Mouse (Mus musculus): Measurements from ENCODE around the gene Atp13a2.

Gene Atp13a2

DNA sequence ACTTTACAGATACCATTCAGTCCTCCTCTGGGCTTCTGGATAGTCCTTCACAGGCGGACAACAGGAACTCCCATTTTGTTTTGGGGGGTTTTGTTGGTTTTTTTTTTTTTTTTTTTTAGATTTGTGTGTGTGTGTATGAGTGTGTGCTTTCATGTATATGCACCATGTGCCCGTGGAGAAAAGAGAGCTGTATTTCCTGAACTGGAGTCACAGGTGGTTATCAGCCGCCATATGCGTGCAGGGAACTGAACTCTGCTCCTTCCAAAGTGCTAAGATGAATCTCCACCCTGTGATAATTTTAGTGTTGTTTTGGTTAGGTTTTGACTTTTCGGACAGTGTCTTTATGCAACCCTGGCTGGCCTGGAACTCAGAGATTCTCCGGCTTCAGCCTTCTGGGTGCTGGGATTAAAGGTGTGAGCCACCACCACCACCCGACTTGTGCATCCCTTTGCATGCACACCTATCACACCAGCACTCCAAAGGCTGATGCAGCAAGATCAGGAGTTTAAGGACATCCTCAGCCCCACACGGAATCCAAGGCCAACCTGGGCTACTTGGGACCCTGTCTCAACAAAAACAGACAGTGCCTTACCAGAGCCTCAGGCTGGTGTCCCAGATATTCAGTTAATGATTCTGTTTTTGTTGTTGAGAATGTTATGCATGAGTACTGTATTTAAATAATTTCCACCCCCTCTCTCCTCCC lies 24.3 kb upstream of the Atp13a2 start:
- DNase-seq = peak in 1 of 2 experiments; percentile 33

DNA sequence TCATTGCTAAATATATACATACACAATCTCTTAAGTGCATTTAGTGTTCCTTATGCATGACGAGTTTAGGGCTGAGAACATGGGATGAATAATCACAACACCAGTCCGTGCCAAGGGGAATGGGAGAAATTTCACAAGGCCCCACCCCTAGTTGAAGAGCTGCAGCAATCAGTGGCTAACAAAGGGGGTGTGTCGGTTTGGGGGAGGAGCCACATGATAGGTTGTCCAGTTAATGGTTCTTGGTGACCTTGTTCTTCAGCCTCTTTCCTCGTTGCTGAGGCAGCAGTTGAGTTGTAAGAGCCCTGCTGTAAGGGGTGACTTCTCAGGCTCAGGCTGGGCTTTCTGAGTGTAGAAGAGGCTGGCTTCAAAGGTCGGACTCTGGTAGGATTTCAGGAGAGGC lies 23.7 kb upstream of the Atp13a2 start:
- DNase-seq = peak; percentile 91 to 96

DNA sequence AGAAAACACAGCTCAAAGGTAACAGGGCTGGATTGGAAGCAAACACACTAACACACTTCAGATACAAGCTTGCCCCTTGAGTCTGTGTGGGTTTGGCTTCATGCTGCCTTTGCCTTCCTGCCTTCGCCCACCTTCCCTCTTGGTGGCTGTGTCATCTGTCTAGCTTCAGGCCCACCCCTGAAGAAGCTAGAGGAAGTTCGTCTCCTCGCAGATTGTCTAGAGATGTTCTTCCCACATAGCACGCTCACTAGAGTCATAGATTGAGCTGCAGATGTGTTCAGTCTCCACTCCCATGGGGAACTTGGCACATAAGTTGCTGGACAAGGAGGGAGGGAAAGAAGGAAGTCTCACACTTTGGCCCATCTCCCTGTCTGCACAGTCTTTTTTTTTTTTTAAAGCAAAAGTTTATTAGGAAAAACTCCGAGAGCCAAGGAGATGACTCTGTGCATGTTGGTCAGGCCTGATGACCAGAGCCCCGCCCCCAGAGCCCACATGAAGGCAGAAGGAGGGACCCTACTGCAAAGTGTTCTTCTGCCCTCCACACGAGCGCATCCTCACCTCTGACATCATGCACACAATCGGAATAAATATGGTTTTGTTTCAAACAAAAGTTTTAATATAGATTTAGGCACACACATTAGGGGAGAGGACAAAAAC lies 22.6 kb upstream of the Atp13a2 start:
- peak in 1 of 2 experiments; percentile 38 for DNase-seq

DNA sequence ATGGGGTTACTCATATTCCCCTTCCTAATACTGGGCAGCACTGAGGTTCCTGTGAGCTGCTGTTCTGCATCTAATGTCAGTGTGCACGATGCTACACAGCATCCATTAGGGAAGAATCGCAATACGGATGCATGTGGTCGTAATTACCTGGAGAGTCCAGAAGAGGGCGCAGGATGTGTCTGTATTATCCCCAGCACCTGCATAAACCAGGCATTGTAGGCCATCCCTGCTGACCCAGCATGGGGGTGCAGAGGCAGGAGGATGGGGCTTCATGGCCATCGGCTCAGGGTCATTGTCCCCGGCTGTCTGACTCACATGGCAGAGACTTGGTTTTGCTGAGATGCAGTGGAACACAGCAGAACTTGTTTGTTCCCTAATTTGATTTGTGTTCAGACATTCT lies 22.1 kb upstream of the Atp13a2 start:
- peak; percentile 82 to 85 for DNase-seq

DNA sequence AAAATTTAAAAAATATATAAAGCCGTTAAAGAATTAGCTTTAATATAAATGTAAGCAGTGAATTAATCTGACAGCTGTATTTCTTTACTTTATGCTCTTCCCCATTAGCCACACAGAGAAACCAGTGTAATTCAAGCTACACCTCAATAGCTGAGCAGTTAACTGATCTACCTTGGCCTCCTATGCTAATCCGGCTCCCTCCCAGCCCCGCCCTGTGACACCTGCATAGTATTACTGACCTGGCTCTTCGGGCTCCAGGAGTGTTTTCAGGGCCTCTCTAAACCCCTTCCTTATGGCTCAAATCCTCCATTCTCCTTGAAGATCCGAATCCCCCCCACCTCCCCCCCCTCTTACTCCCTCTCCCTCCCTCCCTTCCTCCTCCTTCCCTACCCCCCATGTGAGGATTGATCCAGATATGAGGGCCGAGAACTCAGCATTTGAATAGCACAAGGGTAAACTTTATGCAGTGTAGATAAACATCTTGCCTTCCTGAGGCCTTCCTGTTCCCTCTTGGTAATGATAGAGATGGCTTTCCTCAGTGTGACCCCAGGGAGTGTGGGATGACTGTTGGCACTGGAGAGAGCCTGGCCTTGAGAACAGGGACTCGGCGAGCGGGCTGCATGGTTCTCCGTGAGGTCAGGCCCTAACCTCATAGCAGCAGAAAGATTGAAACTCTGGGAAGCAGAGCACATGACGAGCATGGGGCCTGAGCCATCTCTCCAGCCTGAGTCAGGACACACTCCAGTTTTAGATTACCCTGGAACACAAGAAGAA lies 19.1 kb upstream of the Atp13a2 start:
- no peak for DNase-seq

DNA sequence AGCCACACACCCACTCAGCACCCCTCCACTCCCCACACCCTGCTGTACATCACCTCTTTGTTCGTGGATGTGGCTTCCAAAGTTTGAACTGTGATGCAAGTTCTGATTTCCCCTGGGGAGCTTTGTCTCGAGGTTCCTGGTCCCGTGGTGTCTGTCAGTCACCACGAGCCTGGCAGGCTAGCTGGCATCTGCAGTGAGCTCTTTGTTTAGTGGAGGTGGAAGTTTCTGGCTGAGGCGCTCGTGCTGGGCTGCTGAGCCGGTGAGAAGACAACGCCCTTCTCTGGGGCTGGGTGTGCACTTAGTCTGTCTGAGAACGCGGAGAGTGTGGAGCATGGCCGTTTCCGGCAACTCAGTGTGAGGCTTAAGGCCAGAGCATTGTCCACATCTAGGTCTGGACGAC lies 15.0 kb upstream of the Atp13a2 start:
- DNase-seq = no peak

DNA sequence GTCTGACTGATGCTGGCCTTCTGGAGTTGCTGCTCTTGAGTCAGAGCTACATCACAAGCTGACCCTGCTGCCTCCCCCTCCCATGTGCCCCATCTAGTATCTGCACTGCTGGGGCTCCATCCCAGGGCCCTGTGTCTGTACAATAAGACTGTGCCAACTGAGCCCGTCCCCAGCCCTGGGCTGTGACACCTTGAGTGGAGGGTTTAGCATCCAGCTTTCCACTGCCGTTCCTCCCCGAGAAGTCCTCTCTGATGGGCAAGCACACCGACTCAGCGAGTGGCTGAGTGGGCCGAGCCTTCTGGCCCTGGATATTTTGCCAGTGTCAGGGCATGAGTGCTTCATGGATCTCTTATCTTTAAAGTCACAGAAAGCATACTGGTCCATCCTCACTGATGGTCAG lies 12.3 kb upstream of the Atp13a2 start:
- no peak for DNase-seq

DNA sequence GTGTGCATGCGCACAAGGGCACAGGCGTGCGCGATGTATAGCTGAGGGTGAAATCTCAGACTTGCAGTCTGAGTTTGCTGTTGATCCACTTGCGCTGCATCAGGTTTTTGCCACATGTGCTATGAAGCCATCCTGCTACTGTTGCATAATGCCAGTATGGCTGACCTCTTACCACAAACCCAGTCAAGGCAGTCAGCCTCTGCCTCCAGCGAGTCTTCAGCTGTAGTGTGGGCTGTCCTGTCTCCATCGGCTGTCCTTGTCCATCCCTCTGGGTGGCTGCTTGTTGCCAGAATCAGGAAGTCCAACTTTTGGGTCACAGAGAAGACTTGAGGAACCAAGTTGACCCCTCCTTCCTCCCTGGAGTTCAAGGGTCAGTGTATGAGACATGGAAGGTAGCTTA lies 11.3 kb upstream of the Atp13a2 start:
- no peak for DNase-seq

DNA sequence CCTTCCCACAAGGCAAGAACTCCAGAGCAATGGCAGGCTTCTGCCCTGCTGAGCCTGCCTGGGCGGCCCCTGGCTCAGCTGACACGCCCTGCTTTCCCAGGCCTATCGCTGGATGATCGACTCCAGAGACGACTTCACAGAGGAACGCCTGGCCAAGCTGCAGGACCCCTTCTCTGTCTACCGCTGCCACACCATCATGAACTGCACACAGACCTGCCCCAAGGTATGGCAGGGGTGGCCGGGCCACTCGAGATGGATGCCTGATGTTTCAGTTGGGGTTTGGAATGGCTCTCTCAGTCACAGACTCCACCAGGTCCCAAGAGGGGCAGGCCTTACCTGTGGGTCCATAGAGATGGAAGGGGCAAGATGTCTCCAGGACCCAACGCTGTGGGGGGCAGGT lies 9.4 kb upstream of the Atp13a2 start:
- DNase-seq = no peak

DNA sequence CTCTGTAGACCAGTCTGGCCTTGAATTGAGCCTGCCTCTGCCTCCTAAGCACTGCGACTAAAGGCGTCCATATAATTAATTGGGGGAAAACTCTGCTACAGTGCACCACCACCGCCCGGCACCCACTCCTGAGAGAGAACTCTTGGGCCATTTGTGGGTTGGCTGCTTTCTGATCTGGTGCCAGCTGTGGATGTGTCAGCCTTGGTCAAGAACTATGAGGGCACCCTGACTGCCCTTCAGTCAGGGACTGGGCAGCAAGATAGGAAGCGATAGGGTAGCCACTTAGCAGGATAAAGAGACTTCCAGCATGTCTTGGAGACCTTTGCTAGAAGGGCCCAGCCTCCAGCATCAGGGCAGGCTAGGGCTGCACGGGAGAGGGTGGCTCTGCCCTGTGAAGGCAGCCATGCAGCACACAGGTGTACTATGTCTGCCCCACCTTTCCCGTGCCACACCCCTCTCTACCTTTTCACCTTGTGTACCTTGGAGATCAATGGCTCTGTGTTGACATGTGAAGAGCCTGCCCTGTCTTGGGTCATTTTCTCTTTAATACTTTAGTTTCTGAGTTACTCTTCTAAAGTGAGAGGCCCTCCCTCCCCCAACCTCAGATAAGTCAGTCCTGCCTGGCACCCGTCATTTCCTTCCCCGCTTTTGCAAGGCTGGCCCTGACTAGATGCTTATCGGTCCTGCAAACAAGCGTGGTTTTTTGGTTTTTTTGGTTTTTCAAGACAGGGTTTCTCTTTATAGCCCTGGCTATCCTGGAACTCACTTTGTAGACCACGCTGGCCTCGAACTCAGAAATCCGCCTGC lies 8.6 kb upstream of the Atp13a2 start:
- DNase-seq = no peak

DNA sequence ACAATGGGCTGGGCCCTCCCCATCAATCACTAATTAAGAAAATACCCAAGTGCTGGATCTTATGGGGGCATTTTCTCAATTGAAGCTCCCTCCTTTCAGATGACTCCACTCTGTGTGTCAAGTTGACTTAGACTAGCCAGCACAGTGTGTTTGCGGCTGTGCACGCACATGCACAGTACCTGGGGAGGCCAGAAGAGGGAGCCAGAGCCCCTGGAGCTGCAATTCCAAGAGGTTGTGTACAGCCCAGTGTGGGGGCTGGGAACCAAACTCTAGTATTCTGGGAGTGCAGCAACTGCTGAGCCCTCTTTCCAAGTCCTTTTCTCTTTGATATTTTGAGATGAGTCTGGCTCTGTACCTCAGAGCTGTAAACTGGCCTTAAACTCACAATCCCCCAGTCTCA lies 5.1 kb upstream of the Atp13a2 start:
- peak in 1 of 2 experiments; percentile 53 for DNase-seq

DNA sequence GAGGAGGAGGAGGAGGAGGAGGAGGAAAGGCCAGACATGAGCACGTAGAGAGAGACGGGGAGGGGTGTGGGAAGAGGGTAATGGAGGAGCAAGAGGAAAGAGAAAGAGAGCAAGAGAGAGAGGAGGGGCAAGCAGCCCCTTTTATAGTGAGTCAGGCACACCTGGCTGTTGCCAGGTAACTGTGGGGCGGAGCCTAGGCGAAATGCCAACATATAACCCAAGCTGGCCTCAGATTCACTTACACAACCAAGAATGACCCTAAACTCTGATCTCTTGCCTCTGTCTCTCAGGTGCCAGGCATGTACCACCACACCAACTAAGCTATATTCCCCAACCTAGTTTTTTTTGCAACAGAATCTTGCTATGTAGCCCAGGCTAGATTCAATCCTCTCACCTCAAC lies 3.9 kb upstream of the Atp13a2 start:
- DNase-seq = peak in 1 of 2 experiments; percentile 38

DNA sequence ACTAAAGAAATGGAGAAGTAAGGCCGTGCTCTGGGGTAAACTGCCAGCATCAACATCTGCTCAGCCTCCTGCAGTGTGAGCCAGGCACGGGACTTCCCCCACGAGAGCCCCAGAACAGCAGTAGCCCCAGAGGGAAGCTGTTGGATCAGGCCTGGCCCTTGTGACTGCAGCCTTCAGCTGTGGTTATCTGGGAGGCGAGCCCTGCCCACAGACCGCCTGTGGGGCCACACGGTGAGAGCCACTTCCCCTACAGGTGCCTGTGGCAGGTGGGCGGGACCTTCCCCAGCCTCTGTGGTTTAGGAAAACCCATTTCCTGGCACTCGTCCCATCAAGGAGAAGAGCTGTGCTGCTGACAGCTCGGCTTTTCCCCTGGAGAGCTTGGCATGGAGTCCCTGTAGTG lies 3.2 kb upstream of the Atp13a2 start:
- DNase-seq = peak in 1 of 2 experiments; percentile 48

DNA sequence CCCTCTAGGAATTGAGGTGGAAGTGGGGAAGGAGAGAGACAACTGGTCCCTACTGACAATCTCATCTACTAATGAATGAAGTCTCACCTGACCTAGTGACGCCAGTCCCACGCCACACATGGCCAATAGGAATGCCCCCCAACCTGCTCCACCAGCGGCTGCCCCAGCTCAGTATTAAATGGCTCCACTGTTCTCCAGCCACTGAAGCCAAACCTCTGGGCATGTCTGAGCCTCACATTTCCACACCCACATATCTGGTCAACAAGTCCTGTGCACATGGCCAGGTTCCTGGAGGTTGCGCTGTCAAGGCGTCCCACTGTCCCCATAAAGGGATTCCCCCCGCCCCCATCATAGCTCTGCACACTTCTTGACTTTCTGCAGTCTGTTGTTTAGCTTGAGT lies 2.1 kb upstream of the Atp13a2 start:
- DNase-seq = no peak

DNA sequence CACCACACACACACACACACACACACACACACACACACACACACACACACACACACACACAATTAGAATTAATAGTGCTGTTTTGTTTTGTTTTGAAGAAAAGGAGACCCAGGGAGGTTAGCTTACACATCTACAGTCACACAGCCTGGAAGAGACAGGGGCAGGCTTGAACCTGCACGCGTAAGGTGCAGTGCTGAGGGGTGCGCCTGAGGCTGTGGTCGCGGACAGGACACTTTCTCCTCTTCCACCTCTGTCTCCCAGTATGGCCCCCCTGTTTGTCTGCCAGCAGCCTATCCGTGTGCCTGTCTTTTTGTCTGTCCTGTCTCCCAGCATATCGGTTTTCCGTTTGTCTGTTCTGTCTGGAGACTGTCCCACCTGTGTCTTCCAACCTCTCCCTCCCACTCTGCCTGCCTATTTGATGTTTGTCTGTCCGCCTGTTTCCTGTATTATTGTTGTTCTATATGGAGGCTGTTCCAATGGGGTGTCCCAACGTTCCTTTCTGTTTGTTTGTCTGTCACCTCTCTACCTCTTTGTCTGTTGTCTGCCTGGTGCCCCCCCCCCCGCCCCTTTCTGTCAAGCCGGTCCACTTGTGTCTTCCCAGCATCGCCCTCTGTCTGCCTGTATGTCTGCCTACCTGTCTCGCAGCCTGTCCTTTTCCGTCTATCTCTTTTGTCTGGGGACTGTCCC lies 506 bp upstream of the Atp13a2 start:
- DNase-seq = no peak

DNA sequence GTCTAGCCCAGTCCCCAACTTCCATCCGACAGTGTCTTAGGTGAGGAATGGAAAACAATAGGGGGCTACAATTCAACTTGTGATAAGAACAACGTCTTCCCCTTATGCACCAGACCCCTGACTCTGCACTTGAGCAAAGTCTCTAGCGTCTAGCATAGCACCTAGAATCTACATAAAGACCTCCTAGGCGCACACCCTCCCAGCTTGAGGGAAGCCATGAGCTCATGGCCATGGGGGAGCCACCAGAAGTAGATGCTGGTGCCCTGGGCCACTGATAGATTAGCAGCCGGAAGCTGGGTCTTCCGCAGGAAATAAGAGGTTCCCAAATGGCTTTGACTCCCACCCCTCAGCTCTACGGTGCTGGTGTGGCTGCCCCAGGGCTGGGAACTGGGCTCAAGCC lies 803 bp downstream of the Atp13a2 start:
- DNase-seq = no peak

DNA sequence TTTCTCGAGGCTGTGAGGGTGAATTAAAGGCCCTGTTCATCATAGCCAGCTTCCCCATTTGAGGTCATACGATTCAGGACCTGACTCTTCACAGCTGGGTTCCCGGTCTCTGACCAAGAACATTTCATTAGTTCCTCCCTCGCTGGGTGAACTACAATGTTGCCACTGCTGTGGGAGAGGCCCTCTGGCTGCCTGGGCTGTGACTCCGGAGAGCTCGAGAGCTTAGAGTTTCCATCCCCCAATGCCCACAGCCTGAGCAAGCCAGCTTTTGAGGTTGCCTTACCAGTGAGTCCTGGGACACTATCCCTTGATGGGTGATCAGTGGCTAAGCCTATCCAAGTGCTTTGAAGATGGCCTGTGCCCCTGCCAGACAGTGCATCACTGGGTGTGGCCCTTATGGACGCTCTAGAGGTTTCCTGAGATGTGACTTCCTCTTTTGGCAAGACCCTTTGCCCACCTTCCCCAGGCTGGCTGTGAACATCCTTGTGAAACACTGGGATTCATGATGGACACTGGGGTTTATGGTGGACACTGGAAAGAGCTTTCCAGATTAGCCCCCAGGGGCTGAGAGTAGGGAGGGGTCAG lies 2.1 kb downstream of the Atp13a2 start:
- DNase-seq = peak in 1 of 2 experiments; percentile 15

DNA sequence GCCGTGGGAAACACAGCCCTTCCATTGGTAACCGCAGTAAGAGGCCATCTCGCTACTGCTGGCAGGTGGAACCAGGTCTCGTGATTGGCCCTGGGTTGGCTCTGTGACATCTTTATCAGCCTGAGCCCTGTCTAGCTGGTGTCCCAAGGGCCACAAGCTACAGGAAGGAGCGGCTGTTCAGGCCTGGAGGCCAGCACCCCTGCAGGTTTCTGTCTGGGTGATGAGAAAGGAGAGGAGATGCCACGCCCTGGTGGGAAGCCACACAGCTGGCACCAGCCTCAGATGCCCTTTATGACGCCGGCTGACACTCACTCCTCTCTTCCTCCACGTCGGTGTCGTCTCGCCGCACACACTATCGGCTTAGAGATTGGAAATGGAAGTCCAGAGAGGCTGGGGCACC lies 2.8 kb downstream of the Atp13a2 start:
- no peak for DNase-seq

DNA sequence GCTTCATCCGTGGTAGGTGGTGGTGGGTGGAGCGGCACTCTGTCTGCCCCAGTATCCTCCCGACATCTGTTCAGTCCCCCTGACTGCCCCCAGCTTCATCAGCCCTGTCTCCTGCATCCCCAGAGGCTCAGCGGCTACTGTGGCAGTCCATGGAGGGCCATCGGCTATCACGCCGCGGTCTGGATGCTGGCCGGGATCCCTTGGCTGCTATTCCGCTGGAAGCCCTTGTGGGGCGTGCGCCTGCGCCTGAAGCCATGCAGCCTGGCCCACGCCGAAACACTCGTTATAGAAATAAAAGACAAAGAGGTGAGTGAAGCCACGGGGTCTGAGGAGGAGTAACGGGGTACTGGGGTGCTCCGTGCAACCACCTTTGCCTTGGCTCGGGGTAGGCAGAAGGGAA lies 5.5 kb downstream of the Atp13a2 start:
- no peak for DNase-seq

DNA sequence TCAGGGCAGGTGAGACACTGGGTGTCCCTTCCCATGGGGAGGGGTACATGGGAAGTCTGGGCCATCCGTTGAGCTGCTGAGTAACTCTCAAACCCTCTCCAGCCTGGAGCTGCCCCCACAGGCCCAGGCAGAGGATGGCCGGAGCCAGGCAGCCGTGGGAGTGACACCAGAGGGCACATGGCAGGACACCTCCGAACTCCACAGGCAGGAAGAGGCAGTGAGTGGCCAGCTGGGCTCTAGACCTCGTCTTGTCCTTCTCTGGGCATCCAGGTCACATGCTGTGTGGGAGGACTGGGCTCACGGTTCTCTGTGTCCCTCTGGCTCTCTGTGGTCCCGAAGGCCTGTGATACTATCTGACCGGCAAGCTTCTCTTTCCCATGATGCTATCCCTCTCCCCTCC lies 7.2 kb downstream of the Atp13a2 start:
- DNase-seq = no peak

DNA sequence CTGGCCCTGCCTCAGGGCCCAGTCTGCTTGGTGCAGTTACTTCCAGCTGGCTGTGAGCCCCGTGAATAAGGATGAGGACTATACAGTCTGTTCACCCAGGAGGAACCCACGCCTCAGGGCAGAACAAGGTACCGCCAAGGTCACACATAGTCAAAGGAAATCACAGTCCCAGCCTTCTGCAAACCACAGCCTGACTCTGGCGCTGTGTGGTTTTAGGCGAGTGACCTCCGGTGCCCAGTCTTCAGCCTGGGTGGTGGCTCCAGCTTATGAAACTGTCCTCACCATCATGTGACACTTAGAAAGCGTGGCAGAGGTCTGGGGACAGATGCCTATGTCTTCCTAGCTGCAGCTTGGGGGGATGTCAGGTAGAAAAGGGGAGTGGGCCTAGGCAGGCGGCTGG lies 9.1 kb downstream of the Atp13a2 start:
- DNase-seq = no peak

DNA sequence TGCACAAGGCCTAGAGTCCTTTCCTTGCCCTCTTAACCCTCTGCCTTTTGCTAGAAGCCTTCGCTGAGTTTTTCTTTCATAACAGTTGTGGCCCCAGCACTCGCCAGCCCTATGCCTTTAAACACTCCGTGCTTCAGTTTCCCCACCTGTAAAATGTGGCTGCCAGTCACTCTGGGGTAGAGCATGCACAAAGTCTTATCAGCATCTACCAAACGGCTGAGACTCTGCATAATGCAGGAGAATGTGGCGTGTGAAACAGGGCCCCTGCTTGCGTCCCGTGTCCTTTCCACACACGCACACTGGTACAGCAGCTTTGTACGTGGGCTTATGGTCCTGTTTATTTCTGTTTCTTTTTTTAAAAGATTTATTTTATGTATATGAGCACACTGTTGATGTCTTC lies 10.1 kb downstream of the Atp13a2 start:
- DNase-seq = no peak
